Mouse (Mus musculus) ES-Bruce4 (cell line): Measurements from ENCODE around the gene Tubd1. TPM values are rescaled to one million over a fixed set of nuclear protein-coding genes. Genes with fewer than 3 reads are reported as not detected.

Experiments
- H3K27ac ChIP-seq: 2 replicates; pipeline ENCODE4 v1.5.1; 2012; ENCODE audit warnings: low read length, inconsistent platforms; ENCODE audit not compliant: insufficient read depth
- H3K27me3 ChIP-seq: 2 replicates; pipeline ENCODE4 v1.6.1; 2012; ENCODE audit warnings: mild to moderate bottlenecking, low read length, inconsistent platforms; ENCODE audit not compliant: control insufficient read depth, poor library complexity, insufficient read depth, severe bottlenecking
- H3K36me3 ChIP-seq: 2 replicates; pipeline ENCODE4 v1.6.1; 2012; ENCODE audit warnings: inconsistent platforms, mild to moderate bottlenecking, low read length, moderate library complexity; ENCODE audit not compliant: control insufficient read depth, poor library complexity, insufficient read depth, severe bottlenecking
- H3K4me1 ChIP-seq: one replicate; pipeline ENCODE4 v1.8.1; 2011; ENCODE audit warnings: low read length; ENCODE audit not compliant: control insufficient read depth, insufficient read depth
- H3K4me3 ChIP-seq: 2 replicates; pipeline ENCODE4 v1.5.1; 2011; ENCODE audit warnings: low read depth, mild to moderate bottlenecking, low read length
- H3K9ac ChIP-seq: 2 replicates; pipeline ENCODE4 v1.6.1; 2012; ENCODE audit warnings: low read depth, mild to moderate bottlenecking, inconsistent platforms; ENCODE audit not compliant: poor library complexity, severe bottlenecking
- H3K9me3 ChIP-seq: replicated peaks from 2 replicates; pipeline ENCODE4 v1.6.1; 2012; ENCODE audit warnings: mild to moderate bottlenecking, low read length, inconsistent platforms; ENCODE audit not compliant: control insufficient read depth, poor library complexity, insufficient read depth, severe bottlenecking
- CTCF ChIP-seq: IDR thresholded peaks from one replicate; pipeline ENCODE4 v1.8.1; 2011; ENCODE audit warnings: low read depth, low read length
- EP300 ChIP-seq: IDR thresholded peaks from 2 replicates; pipeline ENCODE4 v1.6.1; 2011; ENCODE audit warnings: low read depth, low read length; ENCODE audit not compliant: insufficient read depth
- POLR2A ChIP-seq: IDR thresholded peaks from one replicate; pipeline ENCODE4 v1.8.1; 2011; ENCODE audit warnings: low read length; ENCODE audit not compliant: insufficient read depth
- polyA plus RNA-seq: library from polyadenylated mRNA; stranded (reverse); fragments of >200 nt; gene quantifications from 2 replicates; pipeline ENCODE4 v1.2.4, GENCODE M21; 2011; ENCODE audit warnings: low read depth; ENCODE audit not compliant: missing spikeins, insufficient read depth, insufficient read length

The Tubd1 gene
- polyA plus RNA-seq, 1 experiment, result 9.7 TPM

DNA sequence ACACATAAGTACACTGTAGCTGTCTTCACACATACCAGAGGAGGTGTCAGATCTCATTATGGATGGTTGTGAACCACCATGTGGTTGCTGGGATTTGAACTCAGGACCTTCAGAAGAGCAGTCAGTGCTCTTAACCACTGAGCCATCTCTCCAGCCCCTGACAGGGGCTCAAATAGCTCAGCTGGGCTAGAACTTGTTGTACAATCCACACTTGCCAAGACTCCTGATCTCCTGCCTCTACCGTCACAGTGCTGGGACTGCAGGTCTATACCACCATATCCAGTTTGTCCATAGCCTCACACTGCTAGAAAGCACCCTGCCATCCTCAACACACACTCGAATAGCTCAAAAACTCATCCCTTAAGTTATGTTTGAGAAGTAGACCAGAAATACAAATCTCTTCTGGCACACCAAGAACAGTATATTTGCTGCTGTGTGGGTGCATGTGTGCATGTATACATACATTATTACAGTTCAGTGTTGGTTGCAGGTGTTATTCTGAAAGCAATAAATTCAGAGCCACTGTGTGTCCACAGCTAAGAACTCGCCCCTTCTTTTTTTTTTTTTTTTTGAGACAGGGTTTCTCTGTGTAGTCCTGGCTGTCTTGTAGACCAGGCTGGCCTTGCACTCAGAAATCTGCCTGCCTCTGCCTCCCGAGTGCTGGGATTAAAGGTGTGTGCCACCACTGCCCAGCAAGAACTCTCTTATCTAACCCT lies 44.0 kb downstream of the Tubd1 start:
- H3K9me3 ChIP-seq, result no peaks in the 10 kb centered on the region
- no peak for TF ChIP-seq POLR2A
- TF ChIP-seq EP300, result no peak
- no peak for TF ChIP-seq CTCF
- H3K4me3 ChIP-seq, result no peak overlapping the region
- no peak overlapping the region for H3K27ac ChIP-seq
- H3K27me3 ChIP-seq, result no peaks in the 10 kb centered on the region
- no peak overlapping the region for H3K9ac ChIP-seq
- H3K4me1 ChIP-seq, result peaks cover 2% of the 10 kb centered on the region
- peaks cover 8% of the 10 kb centered on the region for H3K36me3 ChIP-seq

DNA sequence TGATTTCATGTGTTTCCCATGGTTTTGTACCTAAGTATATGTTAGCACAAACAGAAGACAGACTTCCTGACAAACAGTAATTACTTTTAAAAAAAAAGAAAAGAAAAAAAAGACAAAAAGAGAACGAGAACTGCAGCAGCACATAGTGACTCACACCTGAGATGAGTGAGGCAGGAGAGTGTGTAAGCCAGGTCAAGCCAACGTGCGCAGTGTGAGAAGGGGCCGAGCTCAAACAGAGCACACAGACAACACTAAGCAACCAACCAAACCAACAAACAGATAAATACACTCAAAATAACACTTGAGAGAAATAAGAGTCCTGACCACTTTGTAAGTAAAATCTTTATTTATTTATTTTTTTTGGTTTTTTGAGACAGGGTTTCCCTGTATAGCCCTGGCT lies 45.3 kb downstream of the Tubd1 start:
- Histone ChIP-seq H3K9me3 (no peaks in the 10 kb centered on the region), H3K27ac (no peak overlapping the region), H3K27me3 (no peaks in the 10 kb centered on the region), H3K4me3 (no peak overlapping the region), H3K9ac (no peak overlapping the region), H3K4me1 (peaks cover 2% of the 10 kb centered on the region), H3K36me3 (peaks cover 4% of the 10 kb centered on the region)
- no peak for TF ChIP-seq POLR2A
- TF ChIP-seq CTCF, result no peak
- TF ChIP-seq EP300, result no peak

DNA sequence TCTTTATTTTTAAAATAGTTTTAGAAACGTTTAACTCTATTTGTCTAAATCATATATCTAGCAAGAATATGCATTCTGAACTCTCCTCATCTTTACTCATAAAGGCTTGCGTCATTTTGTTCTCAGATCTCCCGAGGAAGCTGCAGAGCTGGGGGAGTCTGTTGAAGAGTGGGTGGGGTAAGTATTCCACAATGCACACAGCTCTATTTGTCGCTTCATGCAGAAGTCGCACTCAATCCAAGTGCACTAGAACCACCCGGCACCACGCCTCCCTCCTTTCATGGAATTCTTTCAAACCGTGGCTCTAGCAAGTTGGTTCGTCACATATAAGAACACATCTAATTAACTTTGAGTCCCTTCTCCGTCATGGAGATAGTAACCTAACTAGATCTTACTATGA lies 45.8 kb downstream of the Tubd1 start:
- Histone ChIP-seq H3K27ac (no peak overlapping the region), H3K9me3 (no peaks in the 10 kb centered on the region), H3K27me3 (no peaks in the 10 kb centered on the region), H3K36me3 (peaks cover 4% of the 10 kb centered on the region; the same call in 1 of the 2 replicates), H3K4me1 (peaks cover 2% of the 10 kb centered on the region), H3K4me3 (no peak overlapping the region), H3K9ac (no peak overlapping the region)
- TF ChIP-seq CTCF (no peak), EP300 (no peak), POLR2A (no peak)

DNA sequence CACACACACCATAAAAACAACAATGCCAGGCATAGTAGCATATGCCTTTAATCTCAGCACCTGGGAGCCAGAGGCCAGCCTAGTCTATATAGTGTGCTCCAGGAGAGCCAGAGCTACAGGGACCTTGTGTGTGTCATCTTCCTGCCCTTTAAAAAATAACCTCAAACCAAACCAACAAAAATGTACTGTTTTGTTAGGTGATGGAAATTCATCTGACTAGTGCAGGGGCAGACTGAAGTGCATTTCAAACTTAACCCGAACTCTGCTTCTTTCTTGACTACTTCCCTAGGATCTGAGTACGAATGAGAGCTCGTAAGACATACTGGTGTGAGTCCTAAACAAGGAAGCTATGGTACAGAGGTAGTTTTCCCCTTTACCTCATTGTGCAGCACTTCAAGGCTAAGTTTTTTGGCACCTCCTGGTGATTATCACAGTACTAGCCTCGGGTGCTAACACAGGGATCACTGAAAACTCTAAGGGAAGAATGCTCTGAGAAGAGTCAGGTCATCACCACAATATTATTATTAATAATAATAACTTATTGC lies 46.6 kb downstream of the Tubd1 start:
- Histone ChIP-seq H3K4me3 (no peak overlapping the region), H3K9ac (no peak overlapping the region), H3K4me1 (peaks cover 2% of the 10 kb centered on the region), H3K9me3 (no peaks in the 10 kb centered on the region), H3K36me3 (peaks cover 4% of the 10 kb centered on the region; the same call in 1 of the 2 replicates), H3K27me3 (no peaks in the 10 kb centered on the region), H3K27ac (no peak overlapping the region)
- no peak for TF ChIP-seq POLR2A
- no peak for TF ChIP-seq EP300
- TF ChIP-seq CTCF, result no peak

DNA sequence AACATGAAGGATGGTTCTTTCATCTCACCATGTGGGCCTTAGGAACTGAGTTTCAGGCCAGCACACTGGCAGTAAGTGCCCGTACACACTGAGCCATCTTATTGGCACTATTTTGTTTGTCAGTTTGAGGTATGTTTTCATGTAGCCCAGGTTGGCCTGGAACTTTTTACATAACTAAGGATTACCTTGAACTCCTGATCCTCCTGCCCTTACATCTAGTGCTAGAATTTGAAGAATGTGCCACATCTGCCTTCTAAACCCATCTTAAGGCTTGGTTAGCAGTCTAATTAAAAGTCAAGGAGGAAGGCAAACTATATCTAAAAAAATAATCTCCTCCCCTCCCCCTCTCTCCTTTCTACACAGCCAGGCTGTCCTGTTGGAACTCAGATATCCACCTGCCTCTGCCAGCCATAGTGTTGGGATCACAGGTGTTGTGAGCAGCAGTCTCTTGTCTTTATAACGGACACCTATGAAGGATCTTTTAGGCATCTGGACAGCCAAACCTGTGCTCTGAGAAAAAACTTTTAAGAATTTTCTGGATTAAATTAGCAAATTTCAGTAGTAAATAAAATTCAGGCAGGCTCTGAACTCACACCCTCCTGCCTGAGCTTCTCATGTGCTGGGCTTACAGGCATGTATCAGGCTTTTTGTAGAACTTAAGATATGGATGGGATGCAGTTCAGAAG lies 47.3 kb downstream of the Tubd1 start:
- Histone ChIP-seq H3K4me3 (no peak overlapping the region), H3K4me1 (peaks cover 2% of the 10 kb centered on the region), H3K27me3 (no peaks in the 10 kb centered on the region), H3K27ac (no peak overlapping the region), H3K9ac (no peak overlapping the region), H3K9me3 (no peaks in the 10 kb centered on the region), H3K36me3 (peaks cover 4% of the 10 kb centered on the region; the same call in 1 of the 2 replicates)
- TF ChIP-seq POLR2A (no peak), CTCF (no peak), EP300 (no peak)

DNA sequence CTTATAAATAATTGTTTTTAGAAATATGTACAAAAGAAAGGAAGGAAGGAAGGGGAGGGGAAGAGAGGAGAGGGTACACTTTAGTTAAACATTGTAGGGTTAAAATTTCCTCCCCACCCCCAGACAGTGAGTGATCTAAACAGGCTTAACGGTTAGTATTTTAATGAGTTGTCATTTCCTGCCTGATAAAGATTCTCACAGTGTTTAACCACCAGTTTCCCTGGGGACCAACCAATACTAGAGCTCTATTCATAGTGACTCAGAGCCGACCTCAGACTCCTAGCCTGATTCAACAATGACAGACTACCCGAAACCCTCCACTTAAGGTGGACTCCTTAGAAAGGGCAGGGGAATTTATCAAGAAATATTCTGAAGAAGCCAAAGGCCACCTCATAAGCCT lies 48.2 kb downstream of the Tubd1 start:
- no peaks in the 10 kb centered on the region for H3K9me3 ChIP-seq
- no peak overlapping the region for H3K27ac ChIP-seq
- H3K4me1 ChIP-seq, result peaks cover 2% of the 10 kb centered on the region
- no peaks in the 10 kb centered on the region for H3K27me3 ChIP-seq
- no peak overlapping the region for H3K4me3 ChIP-seq
- TF ChIP-seq EP300, result no peak
- TF ChIP-seq CTCF, result no peak
- no peak for TF ChIP-seq POLR2A
- peaks cover 4% of the 10 kb centered on the region; the same call in 1 of the 2 replicates for H3K36me3 ChIP-seq
- no peak overlapping the region for H3K9ac ChIP-seq
